Mouse (Mus musculus): Measurements from ENCODE around the gene Zdbf2.

Zdbf2 gene

DNA sequence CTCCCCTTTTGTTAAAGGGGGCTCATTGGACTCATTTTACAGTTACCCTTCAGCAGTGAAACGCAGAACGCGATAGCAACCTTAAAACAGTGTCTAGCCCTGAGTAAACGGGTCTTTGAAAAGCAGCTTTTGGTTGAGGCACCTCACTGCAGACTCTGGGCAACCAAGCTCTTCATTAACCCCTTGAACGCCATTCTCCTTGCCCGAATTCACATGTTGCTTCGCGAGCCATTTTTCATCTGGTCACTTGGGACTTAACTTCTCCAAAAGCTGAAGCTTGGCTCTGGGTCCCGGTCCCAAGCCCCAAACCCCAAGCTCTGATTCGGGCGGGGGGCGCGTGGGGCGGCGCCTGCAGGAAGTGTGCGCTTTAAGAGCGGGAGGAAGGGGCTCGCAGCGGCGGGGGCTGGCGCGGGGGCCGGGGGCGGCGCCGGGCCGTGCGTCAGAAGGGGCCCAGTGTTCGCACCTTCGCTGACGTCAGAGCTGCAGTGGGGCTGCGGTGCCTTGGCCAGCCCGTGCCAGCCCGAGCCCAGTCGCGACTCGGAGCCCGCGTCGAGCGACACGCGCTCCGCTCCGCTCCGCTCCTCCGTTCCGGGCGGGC is at the start of gene Zdbf2:
Gene Zdbf2, plus strand, starts transcription at position 525 of the 598 bp plus-strand sequence.
- no peak for DNase-seq

DNA sequence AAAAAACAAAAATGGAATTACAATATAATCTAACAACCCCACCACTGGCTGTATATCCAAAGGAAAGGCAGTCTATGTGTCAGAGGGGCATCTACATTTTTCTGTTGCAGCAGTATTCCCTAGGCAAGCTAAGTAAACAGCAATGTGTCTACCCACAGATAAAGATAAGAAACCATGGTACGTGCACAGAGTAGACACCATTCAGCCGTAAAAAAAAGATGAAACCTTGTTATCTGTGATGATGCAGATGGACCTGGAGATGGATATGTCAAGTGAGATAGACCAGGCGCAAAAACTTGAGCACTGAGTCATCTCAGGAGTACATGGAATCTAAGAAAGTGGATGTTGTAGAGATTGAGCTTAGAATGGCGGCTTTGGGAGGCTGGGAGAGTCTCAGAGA is 48.1 kb upstream of the Zdbf2 start:
- DNase-seq, result no peak

- no peak for DNase-seq
Observed at GRCm38 (mm10) chr1:63225890-63226289, 47.2 kb upstream of the Zdbf2 start.

GRCm38 (mm10) chr1:63227241-63227640 is 45.8 kb upstream of the Zdbf2 start:
- DNase-seq, result no peak

GRCm38 (mm10) chr1:63237371-63237770 is 35.7 kb upstream of the Zdbf2 start:
- no peak for DNase-seq

DNA sequence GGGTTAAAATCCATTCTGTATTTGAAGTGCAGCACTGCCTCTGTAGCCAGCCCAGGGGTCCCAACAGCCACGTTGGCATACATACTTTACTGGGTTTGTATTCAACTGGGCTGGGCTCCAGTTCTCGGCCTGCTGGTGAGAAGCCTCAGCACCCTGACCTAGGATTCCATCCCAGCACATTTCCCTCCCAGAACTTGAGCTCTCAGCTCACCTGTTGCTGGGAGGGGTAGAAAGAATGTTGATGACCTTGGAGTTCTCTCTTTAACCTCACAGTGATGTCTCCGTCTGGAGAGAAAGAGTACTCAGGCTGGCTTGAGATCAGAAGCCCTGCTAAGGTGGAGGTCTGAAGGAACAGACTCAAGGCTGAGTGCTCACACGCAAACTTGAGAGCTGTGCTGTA is 33.8 kb upstream of the Zdbf2 start:
- DNase-seq, result no peak

- no peak for DNase-seq
Observed at GRCm38 (mm10) chr1:63239751-63240150, 33.3 kb upstream of the Zdbf2 start.

- no peak for DNase-seq
Observed at GRCm38 (mm10) chr1:63243854-63244253, 29.2 kb upstream of the Zdbf2 start.

DNA sequence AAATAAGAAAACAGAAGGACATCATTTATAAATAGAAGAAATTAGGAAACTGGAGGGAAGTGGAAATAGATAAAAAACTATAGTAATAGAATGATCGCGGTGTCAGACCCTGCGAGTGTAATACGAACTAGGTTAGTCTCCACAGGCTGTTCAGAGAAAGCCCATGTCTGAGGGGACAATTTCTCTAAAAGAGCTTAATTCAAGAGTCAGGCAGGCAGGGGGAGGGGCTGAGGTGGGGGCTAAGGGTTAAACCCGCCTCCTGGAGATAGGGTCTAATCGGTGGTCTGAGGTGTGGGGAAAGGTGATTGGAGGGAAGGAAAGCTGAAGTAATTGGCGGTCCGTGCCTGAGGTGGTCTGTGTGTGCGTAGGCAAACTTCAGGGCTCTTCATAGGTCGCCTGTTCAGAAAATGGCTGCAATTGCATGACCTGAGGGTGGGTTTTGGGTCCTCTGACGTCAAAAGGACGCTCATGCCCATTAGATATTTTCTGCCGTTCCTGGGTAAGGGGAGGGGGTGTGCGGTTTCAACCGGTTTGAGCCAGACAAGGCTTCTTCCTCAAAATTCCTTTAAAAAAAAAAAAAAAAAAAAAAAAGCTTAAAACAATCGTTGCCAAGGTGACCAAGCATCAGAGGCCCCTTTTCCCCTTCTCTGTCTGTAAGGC is 26.1 kb upstream of the Zdbf2 start:
- DNase-seq, result no peak

DNA sequence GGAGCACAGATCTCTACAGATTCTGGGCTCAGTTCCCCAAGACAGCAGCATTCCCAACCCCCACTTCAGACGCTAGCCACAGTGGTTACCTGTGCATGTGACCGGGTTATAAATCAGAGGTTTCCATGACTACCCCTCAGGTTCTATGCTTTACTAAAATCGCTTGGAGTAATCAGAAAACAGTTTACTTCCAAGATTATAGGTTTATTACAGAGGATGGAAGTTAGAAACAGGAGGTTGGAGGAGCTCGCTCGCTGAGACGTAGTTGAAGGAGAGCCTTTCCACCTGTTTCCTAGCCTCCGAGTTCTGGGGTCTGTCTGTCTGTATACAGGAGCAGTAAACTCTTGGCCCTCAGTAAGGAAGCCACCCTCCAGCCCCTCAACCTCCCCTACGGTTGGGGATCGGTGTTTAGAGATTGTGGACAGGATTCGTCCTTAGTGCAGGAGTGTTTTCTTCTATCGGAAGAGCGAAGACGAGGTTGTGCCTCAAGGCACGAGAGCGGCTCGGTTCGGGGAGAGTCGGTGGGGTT is 25.2 kb upstream of the Zdbf2 start:
- no peak for DNase-seq

DNA sequence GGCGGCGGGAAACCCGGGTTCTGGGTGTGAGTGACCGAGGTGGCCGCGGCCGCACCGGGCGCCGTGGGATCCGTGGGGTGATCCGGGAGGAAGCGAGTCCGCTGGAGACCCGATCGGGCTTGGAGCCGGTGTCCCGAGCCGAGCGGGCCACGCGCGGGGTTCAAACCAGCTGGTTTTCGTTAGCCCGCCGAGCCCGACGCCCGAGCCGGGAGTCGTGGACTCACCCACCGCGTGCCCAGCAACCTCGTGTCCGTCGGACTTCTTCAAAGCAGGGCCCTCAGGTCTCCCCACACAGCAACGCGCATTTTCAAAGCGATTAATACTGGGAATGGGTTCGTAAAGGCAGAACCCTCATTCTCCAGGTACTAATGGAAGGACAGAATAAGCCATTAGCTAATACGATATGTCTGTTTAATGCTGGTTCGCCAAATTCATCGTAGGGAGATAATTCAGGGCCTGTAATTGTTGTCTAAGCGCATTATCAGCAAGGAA is 24.7 kb upstream of the Zdbf2 start:
- no peak for DNase-seq

- no peak for DNase-seq
Observed at GRCm38 (mm10) chr1:63249261-63249660, 23.8 kb upstream of the Zdbf2 start.

- DNase-seq, result peak in 1 of 2 experiments; percentile 28
Observed at GRCm38 (mm10) chr1:63252351-63253209, 20.5 kb upstream of the Zdbf2 start.

DNA sequence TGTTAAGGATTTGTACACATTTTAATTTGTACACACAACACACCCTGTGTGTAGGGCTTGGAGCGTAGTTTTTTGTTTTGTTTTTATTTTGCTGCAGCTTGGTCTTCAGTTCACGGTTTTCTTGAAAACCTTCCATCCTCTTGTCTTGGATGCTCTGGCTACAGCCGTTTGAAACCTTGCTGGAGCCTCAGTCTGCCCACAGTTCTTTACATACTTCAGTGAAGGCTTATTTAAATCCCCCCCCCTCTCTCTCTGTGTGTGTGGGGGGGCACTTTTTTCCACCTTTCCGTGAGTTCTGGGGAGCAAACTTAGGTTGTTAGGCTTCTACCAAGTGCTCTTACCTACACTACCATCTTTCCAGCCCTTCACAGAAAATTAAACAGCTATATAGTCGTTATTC is 19.8 kb upstream of the Zdbf2 start:
- no peak for DNase-seq

DNA sequence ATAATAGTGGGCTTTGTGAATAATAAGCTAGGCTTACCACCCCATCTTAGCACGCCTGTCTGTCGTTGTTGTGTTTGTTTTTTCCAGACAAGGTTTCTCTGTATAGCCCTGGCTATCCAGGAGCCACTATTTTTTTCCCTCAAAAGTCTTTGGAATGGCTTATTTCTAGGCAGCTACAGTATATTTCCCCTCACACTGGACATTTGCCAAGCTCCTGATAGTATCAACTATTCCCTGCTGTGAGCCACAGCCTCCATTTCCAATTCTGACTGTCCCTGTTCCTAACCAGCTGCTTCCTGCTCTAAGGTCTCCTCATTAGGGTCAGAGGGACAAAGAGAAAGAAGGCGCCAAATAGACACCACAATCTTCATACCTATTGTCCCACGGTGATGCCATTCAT is 18.0 kb upstream of the Zdbf2 start:
- DNase-seq, result no peak

DNA sequence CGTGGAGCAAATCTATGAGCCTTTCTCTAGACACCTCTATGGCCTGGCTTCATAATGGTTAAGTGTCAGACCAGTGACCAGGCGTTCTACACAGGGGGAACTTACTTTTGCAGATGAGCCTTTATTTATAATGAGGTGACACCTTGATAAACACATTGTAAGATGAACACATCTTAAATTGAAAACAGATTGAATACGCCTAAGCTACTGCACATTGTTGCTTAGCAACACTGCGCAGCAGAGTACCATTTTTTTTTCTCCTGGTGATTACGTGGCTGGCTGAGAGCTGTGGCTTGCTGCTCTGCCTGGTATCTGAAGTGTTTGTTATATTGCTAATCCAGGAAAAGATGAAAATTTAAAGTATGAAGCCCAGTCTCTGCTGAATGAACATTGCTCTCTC is 17.0 kb upstream of the Zdbf2 start:
- no peak for DNase-seq

GRCm38 (mm10) chr1:63258501-63258900 is 14.6 kb upstream of the Zdbf2 start:
- no peak for DNase-seq

- DNase-seq, result no peak
Observed at GRCm38 (mm10) chr1:63259271-63259830, 13.7 kb upstream of the Zdbf2 start.

DNA sequence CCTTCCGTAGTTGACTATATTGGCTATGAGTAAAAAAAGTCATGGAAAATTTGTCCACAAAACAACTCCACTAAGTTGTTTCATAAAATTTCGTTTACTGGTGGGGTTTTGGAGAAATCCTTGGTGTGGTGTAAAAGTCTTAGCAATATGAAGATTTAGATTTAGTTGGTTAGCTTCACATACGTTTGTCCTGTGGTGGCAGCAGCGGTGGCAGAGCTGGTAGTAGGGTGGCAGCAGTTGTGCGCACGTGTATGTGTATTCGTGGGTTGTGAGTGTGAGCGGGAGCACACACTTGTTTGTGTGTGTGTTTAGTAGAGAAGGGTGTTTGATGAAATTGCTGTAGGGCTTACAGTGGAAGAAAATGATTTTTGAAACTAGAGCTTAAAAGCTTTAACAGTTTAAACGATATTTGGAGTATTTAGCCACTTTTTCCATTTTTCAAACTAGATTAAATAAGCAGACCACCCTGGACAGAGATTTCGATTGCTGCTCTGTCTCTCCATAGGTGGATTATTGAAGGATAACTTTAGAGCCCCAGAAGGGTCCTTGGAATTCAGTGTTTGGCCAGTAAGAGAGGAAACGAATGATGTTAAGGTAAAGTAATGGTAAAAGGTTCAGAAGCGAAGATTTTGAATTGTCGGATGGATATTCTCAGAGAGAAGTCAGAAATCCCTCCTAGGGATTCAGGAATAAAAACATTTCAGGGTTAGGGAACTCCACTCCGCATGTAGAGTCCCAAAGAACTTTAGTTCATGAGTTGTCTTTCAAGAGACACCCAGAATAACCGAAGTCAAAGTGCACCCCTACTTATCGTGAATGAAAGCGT is 12.9 kb upstream of the Zdbf2 start:
- DNase-seq, result no peak

DNA sequence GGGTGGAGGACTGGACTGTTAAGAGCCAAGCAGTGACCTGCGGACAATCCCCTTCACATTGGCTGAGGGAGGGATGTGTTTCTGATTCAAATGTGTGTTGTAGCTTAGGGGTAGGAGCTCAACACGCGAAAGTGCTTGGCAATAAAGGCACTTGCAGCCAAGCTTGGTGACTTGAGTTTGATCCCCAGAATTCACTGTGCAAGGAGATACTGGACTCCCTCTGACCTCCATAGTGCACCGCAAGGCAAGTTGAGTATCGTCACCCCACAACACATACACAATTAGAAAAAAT is 12.4 kb upstream of the Zdbf2 start:
- DNase-seq, result no peak

DNA sequence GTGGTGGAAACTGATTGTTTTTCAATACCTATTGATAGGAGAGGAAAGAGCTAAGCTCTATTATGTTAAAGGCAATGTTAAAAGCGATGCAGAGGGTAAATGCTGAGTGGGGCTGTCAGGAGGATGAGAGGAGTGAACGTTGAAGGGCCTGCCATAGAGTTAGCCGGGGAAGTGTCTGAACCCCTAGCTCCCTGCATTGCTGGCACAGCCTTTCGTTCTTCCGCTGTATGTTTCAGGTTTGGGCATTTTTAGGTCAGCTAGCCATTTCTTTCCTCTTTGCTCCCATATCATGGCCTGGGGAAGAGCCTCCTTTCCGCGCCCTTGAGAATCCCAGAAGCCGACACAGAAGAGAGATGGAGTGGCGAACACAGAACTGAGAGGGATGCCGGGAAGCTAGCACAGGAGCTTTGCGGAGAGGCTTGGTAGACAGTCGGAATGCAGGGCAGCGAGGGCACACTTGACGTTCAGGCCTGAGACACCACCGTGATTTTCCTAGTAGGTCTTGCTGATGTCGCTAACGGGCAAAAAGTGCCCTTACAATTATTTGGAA is 11.9 kb upstream of the Zdbf2 start:
- no peak for DNase-seq

GRCm38 (mm10) chr1:63263671-63264070 is 9.4 kb upstream of the Zdbf2 start:
- no peak for DNase-seq

Data from kidney, postnatal 25 days (tissue).